Mouse (Mus musculus): ENCODE data around the gene Plcl1. TPM values are rescaled to one million over a fixed set of nuclear protein-coding genes. Genes with fewer than 3 reads are reported as not detected.

Gene Plcl1
- polyA plus RNA-seq, 1 experiment = 0.58 TPM

GRCm38 (mm10) chr1:55557960-55558359, 152.2 kb downstream of the Plcl1 start:
- 76% methylated on average over 7 of the region's 7 CpGs for WGBS
- TF ChIP-seq CTCF (IDR thresholded peaks at IDR 0.05; ENCODE audit: extremely low read depth, insufficient read length, insufficient replicate concordance, low read depth, low read length) (no peak), POLR2A (IDR thresholded peaks at IDR 0.05; ENCODE audit: low read depth, low read length) (no peak)
- H3K27ac ChIP-seq (ENCODE audit: insufficient read depth, low read depth, low read length) = no peak overlapping the region
- H3K27me3 ChIP-seq (ENCODE audit: control insufficient read depth, insufficient read depth, low read length) = no peaks in the 10 kb centered on the region
- no peak overlapping the region for H3K4me3 ChIP-seq (ENCODE audit: low read depth, low read length)
- H3K4me1 ChIP-seq (ENCODE audit: control insufficient read depth, insufficient read depth, insufficient read length, low read length) = no peaks in the 10 kb centered on the region
- H3K36me3 ChIP-seq (ENCODE audit: control insufficient read depth, insufficient read depth, low read length) = no peaks in the 10 kb centered on the region

- H3K4me1 ChIP-seq (ENCODE audit: control insufficient read depth, insufficient read depth, insufficient read length, low read length) = no peaks in the 10 kb centered on the region
- no peak overlapping the region for H3K27ac ChIP-seq (ENCODE audit: insufficient read depth, low read depth, low read length)
- WGBS = 80% methylated on average over 1 of the region's 1 CpGs
- H3K4me3 ChIP-seq (ENCODE audit: low read depth, low read length) = no peak overlapping the region
- TF ChIP-seq POLR2A (IDR thresholded peaks at IDR 0.05; ENCODE audit: low read depth, low read length) (no peak), CTCF (IDR thresholded peaks at IDR 0.05; ENCODE audit: extremely low read depth, insufficient read length, insufficient replicate concordance, low read depth, low read length) (no peak)
- no peaks in the 10 kb centered on the region for H3K36me3 ChIP-seq (ENCODE audit: control insufficient read depth, insufficient read depth, low read length)
- H3K27me3 ChIP-seq (ENCODE audit: control insufficient read depth, insufficient read depth, low read length) = no peaks in the 10 kb centered on the region
Observed at GRCm38 (mm10) chr1:55558409-55558808, 152.7 kb downstream of the Plcl1 start.

- H3K27me3 ChIP-seq (ENCODE audit: control insufficient read depth, insufficient read depth, low read length) = no peaks in the 10 kb centered on the region
- no peak overlapping the region for H3K4me3 ChIP-seq (ENCODE audit: low read depth, low read length)
- 81% methylated on average over 9 of the region's 9 CpGs for WGBS
- H3K4me1 ChIP-seq (ENCODE audit: control insufficient read depth, insufficient read depth, insufficient read length, low read length) = no peaks in the 10 kb centered on the region
- TF ChIP-seq POLR2A (IDR thresholded peaks at IDR 0.05; ENCODE audit: low read depth, low read length) (no peak), CTCF (IDR thresholded peaks at IDR 0.05; ENCODE audit: extremely low read depth, insufficient read length, insufficient replicate concordance, low read depth, low read length) (no peak)
- no peak overlapping the region for H3K27ac ChIP-seq (ENCODE audit: insufficient read depth, low read depth, low read length)
- no peaks in the 10 kb centered on the region for H3K36me3 ChIP-seq (ENCODE audit: control insufficient read depth, insufficient read depth, low read length)
Observed at GRCm38 (mm10) chr1:55559998-55560397, 154.3 kb downstream of the Plcl1 start.

- TF ChIP-seq POLR2A (IDR thresholded peaks at IDR 0.05; ENCODE audit: low read depth, low read length) (no peak), CTCF (IDR thresholded peaks at IDR 0.05; ENCODE audit: extremely low read depth, insufficient read length, insufficient replicate concordance, low read depth, low read length) (no peak)
- no peaks in the 10 kb centered on the region for H3K27me3 ChIP-seq (ENCODE audit: control insufficient read depth, insufficient read depth, low read length)
- no peaks in the 10 kb centered on the region for H3K4me1 ChIP-seq (ENCODE audit: control insufficient read depth, insufficient read depth, insufficient read length, low read length)
- WGBS = 77% methylated on average over 6 of the region's 6 CpGs
- H3K36me3 ChIP-seq (ENCODE audit: control insufficient read depth, insufficient read depth, low read length) = no peaks in the 10 kb centered on the region
- no peak overlapping the region for H3K4me3 ChIP-seq (ENCODE audit: low read depth, low read length)
- H3K27ac ChIP-seq (ENCODE audit: insufficient read depth, low read depth, low read length) = no peak overlapping the region
Observed at GRCm38 (mm10) chr1:55565933-55566332, 160.2 kb downstream of the Plcl1 start.

- 81% methylated on average over 5 of the region's 5 CpGs for WGBS
- H3K36me3 ChIP-seq (ENCODE audit: control insufficient read depth, insufficient read depth, low read length) = no peaks in the 10 kb centered on the region
- H3K4me1 ChIP-seq (ENCODE audit: control insufficient read depth, insufficient read depth, insufficient read length, low read length) = no peaks in the 10 kb centered on the region
- no peaks in the 10 kb centered on the region for H3K27me3 ChIP-seq (ENCODE audit: control insufficient read depth, insufficient read depth, low read length)
- no peak overlapping the region for H3K27ac ChIP-seq (ENCODE audit: insufficient read depth, low read depth, low read length)
- H3K4me3 ChIP-seq (ENCODE audit: low read depth, low read length) = no peak overlapping the region
- TF ChIP-seq CTCF (IDR thresholded peaks at IDR 0.05; ENCODE audit: extremely low read depth, insufficient read length, insufficient replicate concordance, low read depth, low read length) = no peak
- TF ChIP-seq POLR2A (IDR thresholded peaks at IDR 0.05; ENCODE audit: low read depth, low read length) = no peak
Observed at GRCm38 (mm10) chr1:55567801-55568360, 162.2 kb downstream of the Plcl1 start.

- H3K4me1 ChIP-seq (ENCODE audit: control insufficient read depth, insufficient read depth, insufficient read length, low read length) = no peaks in the 10 kb centered on the region
- no peak overlapping the region for H3K27ac ChIP-seq (ENCODE audit: insufficient read depth, low read depth, low read length)
- no peaks in the 10 kb centered on the region; the same call in 1 of the 2 replicates for H3K27me3 ChIP-seq (ENCODE audit: control insufficient read depth, insufficient read depth, low read length)
- WGBS = 80% methylated on average over 5 of the region's 5 CpGs
- no peaks in the 10 kb centered on the region for H3K36me3 ChIP-seq (ENCODE audit: control insufficient read depth, insufficient read depth, low read length)
- no peak overlapping the region for H3K4me3 ChIP-seq (ENCODE audit: low read depth, low read length)
- TF ChIP-seq CTCF (IDR thresholded peaks at IDR 0.05; ENCODE audit: extremely low read depth, insufficient read length, insufficient replicate concordance, low read depth, low read length) (no peak), POLR2A (IDR thresholded peaks at IDR 0.05; ENCODE audit: low read depth, low read length) (no peak)
Observed at GRCm38 (mm10) chr1:55570225-55570624, 164.5 kb downstream of the Plcl1 start.

- H3K27me3 ChIP-seq (ENCODE audit: control insufficient read depth, insufficient read depth, low read length) = no peaks in the 10 kb centered on the region; the same call in 1 of the 2 replicates
- no peaks in the 10 kb centered on the region for H3K4me1 ChIP-seq (ENCODE audit: control insufficient read depth, insufficient read depth, insufficient read length, low read length)
- TF ChIP-seq POLR2A (IDR thresholded peaks at IDR 0.05; ENCODE audit: low read depth, low read length) = no peak
- TF ChIP-seq CTCF (IDR thresholded peaks at IDR 0.05; ENCODE audit: extremely low read depth, insufficient read length, insufficient replicate concordance, low read depth, low read length) = no peak
- no peak overlapping the region for H3K27ac ChIP-seq (ENCODE audit: insufficient read depth, low read depth, low read length)
- H3K36me3 ChIP-seq (ENCODE audit: control insufficient read depth, insufficient read depth, low read length) = no peaks in the 10 kb centered on the region
- no peak overlapping the region for H3K4me3 ChIP-seq (ENCODE audit: low read depth, low read length)
- WGBS = 93% methylated on average over 4 of the region's 4 CpGs
Observed at GRCm38 (mm10) chr1:55571399-55571798, 165.7 kb downstream of the Plcl1 start.

Data from small intestine, adult 2 months (tissue).